Mouse (Mus musculus) lung, postnatal 0 days (tissue): ENCODE data around the gene Fbxl8.

ENCODE experiments used
- CTCF ChIP-seq: IDR thresholded peaks from 2 replicates; pipeline ENCODE4 v1.5.1; 2016; ENCODE audit warnings: antibody characterized with exemption, mild to moderate bottlenecking
- EP300 ChIP-seq: IDR thresholded peaks from 2 replicates; pipeline ENCODE4 v1.6.1; 2016; ENCODE audit warnings: antibody characterized with exemption, mild to moderate bottlenecking, control low read depth

GRCm38 (mm10) chr8:105276292-105277120 lies 12.1 kb downstream of the Fbxl8 start:
- TF ChIP-seq CTCF: 0 out of 2 replicates have a peak, but pooled peaks have one; percentile 5
- TF ChIP-seq EP300: no peak
